Mouse (Mus musculus): ENCODE measurements around the gene Ncapd3.

DNA sequence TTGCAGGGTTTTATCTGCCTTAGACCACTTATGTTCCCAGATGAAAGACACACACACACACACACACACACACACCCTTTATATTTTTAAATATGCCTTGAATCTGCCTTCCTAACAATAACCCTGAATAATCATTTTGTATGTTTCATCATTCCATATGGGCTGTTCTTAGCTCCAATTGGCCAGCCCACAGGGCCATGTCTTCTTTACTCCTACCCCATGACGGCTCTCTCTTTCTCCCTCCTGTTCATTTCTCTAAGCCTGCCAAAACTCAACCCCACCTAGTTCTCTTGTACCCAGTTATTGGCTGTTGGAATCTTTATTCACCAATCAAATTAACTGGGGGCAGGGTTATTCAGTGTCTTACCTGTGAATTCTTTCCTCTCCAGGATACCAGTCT lies 60.2 kb downstream of the Ncapd3 start:
- no peak for TF ChIP-seq POLR2A (IDR thresholded peaks at IDR 0.05; ENCODE audit: borderline replicate concordance, extremely low read depth, insufficient read depth, insufficient read length, poor library complexity, severe bottlenecking)
- TF ChIP-seq CTCF (IDR thresholded peaks at IDR 0.05; ENCODE audit: borderline replicate concordance, extremely low read depth, insufficient read depth, insufficient read length) = no peak

Data from brain, embryonic 14.5 days (tissue).